Mouse (Mus musculus) urinary bladder, postnatal 25 days (tissue): ENCODE results near the gene Grid1.

Source experiments
- DNase-seq: peaks from one replicate; pipeline ENCODE4 v3.0.0; 2022; ENCODE audit warnings: low spot score

Grid1 gene

DNA sequence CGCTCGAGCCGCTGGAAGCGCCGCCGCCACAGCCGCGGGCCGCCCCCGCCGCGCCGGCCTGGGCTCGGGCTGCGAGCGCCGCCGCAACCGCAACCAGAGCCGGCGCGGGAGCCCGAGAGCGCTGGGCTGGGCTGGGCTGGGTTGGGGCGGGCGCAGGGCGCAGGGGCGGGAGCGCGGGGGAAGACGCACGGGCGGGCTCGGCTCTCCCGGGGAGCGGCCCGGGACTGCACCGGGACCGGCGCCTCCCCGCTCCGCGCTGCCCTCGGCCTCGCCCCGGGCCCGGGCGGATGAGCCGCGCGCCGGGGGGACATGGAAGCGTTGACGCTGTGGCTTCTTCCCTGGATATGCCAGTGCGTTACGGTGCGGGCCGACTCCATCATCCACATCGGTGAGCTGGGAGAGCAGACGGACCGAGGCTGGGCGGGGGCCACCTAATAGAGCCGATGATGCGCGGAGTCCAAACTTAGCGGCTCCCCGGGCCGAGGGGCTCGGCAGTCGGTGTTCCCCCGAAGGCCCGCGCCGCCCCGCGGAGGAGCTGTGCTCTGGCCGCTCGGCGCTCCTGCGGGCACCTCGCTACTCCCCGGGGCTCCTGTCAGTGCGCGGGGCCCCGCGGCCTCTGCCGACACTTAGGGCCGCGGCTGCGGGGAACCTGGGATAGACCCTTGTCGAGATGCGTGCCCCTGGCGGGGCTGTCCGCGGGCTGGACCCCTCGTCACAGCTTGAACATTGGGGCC lies at the start of gene Grid1:
TSS of gene Grid1 (plus strand) at position 190 of the 734 bp plus-strand sequence.
- DNase-seq = peak; percentile 2

DNA sequence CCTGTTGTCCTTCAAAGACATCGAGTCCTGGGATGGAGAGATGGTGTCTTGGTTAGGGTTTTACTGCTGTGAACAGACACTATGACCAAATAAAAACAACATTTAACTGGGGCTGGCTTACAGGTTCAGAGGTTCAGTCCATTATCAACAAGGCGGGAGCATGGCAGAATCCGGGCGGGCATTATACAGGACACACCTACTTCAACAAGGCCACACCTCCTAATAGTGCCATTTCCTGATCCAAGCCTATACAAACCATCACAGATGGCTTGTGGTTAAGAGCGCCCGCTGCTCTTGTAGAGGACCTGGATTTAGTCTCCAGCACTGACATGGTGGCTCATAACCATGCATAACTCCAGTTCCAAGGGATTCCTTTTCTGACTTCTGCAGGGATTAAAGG lies 49.4 kb upstream of the Grid1 start:
- no peak for DNase-seq

DNA sequence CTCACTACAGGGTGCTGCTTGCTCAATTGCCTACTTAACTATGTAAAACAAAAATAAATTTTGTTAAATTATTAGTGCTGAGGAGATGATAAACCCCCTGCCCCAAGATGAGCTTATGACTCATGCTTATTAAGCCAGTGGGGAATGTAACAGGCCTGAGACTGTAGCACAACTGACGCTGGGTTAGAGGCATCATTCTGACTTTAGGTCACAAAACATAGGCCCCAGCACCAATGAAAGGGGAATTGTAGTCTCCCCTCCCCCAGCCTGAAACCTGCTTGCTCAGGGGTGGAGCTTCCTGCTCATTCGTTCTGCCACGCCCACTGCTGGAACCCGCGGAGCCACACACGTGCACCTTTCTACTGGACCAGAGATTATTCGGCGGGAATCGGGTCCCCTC lies 48.3 kb upstream of the Grid1 start:
- no peak for DNase-seq

DNA sequence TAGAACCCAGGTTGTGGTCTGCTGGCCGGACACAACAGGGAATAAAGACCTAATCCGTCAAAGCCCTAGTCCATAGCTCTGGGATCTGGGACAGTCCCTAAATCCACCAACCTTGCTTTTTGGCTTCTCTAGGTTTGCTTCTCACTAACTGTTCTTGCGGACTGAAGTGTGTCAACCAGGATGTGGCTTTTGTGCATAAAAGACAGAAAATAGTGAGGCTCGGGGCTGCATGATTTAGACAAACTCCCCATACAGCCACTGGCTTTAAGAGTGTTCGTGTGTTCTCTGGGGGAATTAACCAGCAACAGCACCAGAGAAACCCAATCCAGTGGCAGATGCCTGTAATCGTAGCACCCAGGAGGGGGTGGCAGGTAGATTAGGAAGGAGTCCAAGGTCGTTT lies 47.8 kb upstream of the Grid1 start:
- no peak for DNase-seq

- no peak for DNase-seq
Measured at GRCm38 (mm10) chr14:34773681-34774080, 46.2 kb upstream of the Grid1 start.

DNA sequence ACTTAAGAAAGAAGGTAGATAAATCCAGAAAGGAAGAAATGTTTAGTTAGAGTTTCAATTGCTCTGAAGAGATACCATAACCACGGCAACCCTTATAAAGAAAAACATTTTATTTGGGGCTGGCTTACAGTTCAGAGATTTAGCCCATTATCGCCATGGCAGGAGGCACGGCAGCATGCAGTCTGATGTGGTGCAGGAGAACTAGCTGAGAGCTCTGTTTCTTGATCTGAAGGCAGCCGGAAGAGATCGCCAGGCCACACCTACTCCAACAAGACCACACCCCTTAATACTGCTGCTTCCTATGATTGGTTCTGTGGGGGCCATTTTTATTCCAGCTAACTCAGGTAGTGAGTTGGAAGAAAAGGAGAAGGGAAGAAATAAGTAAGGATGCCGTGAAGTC lies 45.7 kb upstream of the Grid1 start:
- no peak for DNase-seq

DNA sequence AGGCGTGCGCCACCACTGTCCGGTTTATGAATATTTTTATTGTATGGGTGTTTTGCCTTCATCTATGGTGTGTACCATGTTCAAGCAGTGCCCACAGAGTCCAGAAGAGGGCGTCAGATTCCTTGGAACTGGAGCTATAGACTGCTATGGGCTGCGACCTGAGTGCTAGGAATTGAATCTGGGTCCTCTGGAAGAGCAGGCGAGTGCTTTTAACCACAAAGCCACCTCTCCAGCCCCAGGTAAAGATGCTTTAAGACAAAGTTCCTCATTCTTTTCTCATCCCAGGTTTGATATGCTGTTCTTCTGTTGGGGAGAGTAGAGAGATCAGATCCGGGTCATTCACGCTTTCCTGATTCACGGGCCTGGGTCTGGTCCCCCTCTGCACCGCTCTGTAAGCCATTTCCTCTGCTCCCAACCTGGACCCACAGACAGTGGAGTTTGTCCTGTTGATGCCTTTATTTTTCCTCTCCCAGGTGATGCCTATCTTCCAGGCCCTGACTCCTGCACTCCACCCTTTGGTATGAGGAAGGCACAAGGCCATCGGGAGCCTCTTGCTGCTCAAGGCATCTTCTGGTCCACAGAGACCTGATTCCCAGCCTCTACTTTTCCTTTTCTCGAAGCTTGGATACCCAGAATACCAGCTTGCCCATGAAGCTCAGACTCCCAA lies 43.1 kb upstream of the Grid1 start:
- no peak for DNase-seq

DNA sequence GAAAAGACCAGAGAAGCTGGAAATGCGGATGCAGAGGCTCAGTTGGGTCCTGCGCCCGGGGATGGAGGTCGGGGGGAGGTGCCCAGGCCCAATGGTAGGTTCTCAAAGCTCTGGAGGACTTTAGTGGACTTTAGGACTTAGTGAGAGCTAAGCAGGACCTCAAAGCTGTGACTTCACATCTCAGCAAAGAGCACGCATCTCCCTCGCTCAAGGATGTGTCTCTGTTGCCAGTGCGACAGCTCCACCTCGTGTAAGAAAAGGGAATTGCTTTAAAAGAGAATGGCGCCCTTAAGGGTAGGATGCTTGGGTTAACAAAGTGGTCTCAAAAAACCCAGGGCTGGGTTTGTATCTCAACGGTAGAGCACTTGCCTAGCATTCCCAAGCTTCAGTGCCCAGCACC lies 42.1 kb upstream of the Grid1 start:
- peak; percentile 41 for DNase-seq

- DNase-seq = no peak
Measured at GRCm38 (mm10) chr14:34778760-34779159, 41.1 kb upstream of the Grid1 start.

DNA sequence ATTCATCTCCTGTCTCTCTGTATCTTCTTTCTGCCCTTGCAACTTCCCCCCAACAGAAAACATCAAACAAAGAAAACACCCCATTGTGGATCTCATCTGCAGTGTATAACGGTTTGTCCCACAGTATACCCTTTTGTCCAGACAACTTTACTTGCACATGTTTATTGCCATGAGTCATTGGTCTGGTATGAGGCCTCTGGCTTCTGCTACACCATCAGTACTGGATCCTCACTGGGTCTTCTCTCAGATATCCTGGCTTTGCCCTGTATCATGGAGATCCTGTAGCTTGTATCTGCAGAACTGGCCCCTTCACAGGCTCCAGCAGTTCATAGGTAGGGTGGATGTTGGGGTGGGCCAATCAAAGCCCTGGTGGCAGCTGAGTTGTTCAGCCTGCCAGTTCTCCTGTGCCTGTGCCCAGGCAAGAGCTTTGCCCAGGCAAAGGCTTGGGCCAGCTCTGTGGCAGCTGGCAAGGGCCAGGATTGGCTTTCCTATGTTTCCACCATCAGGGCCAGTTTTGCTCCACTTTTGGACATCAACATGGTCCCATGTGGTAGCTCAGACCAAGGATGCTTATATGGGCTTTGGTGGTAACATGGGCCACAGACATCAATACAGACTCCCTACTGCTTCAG lies 26.4 kb upstream of the Grid1 start:
- no peak for DNase-seq

GRCm38 (mm10) chr14:34810763-34811489 lies 9.0 kb upstream of the Grid1 start:
- DNase-seq = peak; percentile 71

GRCm38 (mm10) chr14:34811490-34811808 lies 8.5 kb upstream of the Grid1 start:
- no peak for DNase-seq

DNA sequence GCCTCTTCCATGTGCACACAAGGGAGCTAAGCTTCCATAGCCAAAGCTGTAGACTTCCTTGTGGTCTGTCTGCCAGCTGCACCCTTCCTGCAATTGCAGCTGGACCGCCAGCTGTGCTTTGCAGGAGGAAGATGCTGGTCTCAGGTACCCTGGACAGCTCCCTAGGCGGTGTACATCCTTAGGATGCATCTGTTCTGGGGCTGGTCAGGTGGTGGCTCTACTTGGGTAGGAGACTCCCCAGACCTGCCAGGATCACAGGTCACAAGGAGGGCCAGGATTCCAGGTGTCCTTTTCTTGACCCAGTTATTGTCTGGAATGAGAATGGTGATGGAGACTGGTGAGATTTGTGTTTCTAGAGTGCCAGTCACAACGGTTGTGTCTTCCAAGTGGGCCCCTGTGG lies 3.6 kb upstream of the Grid1 start:
- DNase-seq = no peak

- no peak for DNase-seq
Measured at GRCm38 (mm10) chr14:34818387-34818980, 1.4 kb upstream of the Grid1 start.

DNA sequence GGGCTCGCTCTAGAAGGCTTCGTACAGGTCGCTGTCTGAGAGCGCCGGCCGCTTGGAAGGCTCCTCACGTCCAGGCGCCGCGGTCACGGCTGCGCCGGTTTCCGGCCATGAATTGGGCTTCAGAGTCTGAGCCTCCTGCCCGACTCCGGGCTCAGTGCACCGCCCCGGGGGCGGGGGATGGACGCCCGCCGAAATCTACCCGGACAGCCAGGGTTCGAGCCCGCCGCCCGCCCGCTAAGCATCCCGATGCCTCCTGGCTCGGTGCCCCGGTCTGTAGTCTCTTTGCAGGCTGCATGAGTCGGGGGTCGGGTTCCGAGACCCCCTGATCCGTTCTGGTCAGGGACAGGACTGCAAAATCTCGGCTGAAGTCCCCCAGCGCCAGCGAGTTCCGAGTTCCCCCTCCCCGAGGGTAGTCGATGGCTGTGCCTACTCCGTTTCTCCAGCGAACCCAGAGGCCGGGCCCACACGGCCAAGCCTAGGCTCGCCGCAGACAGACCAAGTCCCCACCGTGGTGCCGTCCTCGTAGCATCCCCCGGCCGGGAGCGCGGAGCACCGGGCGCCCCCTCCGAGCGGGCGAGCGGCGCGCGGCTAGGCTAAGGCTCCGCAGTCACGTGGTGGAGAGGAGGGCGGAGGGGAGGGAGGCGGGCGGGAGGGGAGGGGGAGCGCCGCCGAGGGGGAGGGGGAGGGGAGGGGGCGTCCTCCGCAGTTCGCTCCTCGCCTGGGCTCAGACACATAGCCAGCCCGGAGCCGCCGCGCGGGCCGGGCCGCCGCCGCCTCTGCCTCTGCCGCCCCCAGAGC lies 588 bp upstream of the Grid1 start:
- peak; percentile 2 for DNase-seq

GRCm38 (mm10) chr14:34820653-34821005 lies 721 bp downstream of the Grid1 start:
- no peak for DNase-seq

- DNase-seq = peak; percentile 2
Measured at GRCm38 (mm10) chr14:34821131-34821790, 1.4 kb downstream of the Grid1 start.

- no peak for DNase-seq
Measured at GRCm38 (mm10) chr14:34823136-34823535, 3.2 kb downstream of the Grid1 start.

DNA sequence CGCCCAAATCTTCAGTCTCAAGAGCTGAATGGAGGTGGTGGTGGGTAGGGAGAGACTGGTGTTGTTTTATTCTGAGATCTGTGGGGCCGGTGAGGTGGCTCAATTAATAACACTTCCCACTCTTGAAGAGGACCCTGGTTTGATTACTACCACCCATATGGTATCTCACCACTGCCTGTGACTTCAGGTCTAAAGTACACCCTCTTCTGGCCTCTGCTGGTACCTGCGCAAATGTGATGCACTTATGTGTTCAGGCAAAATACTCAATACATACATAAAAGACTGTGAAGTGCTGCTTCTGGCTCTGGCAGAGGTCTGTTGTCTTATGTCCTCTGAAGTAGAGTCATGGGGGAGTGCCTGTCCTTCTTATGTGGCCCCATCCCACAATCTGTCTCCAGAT lies 4.3 kb downstream of the Grid1 start:
- DNase-seq = no peak

DNA sequence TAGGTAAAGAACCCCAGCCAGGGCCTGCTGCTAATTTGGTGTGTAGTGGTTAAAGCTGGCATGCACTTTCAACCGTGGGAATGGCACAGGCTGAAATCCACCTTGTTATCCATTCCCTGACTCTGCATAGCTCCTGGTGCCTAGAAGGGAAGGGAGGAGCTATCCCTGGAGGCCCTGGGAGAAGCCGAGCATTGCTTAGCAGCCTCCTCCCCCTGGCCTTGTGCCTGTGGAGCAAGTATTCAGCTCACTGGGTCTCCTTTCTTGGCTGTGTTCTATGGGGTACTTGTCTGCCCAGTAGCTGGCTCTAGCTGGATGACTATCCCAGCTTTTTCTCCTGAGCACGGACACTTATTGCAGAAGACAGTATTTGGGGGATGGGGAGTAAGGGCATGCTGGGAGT lies 6.0 kb downstream of the Grid1 start:
- no peak for DNase-seq

DNA sequence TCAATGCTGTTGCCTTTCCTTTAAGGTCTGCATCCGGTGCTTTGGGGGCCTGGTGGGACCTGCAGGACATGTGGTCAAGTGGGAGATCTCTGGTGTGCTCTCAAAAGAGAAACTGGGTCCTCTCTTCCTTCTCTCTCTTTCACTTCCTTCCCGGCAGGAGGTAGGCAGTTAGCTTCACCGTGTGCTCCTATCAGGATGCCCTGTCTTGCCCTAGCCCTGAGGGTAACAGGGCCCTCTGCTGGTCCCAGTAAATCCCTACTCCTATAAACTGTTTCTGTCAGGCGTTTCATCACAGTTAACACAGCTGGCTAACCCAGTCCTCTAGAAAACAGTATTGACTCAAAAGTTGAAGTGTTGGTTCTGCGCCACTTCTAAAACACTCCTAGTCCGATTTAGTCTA lies 9.9 kb downstream of the Grid1 start:
- no peak for DNase-seq
